Mouse (Mus musculus) forebrain, embryonic 16.5 days (tissue): ENCODE data around the gene Casz1. TPM values are rescaled to one million over a fixed set of nuclear protein-coding genes. Genes with fewer than 3 reads are reported as not detected.

Source experiments
- ATAC-seq: fragments of 200-750 bp; cut with Nextera tagmentation; 2 replicates; pipeline ENCODE4 v1.8.0; 2017; ENCODE audit warnings: mild to moderate bottlenecking, moderate library complexity
- H3K27ac ChIP-seq: fragments of 300-500 bp; sonication (generic); 2 replicates; pipeline ENCODE4 v1.5.1; 2014; ENCODE audit warnings: low read length, control low read depth
- H3K27me3 ChIP-seq: fragments of 300-500 bp; sonication (generic); replicated peaks from 2 replicates; pipeline ENCODE4 v1.6.1; 2014; ENCODE audit warnings: low read length; ENCODE audit not compliant: control insufficient read depth, insufficient read depth
- H3K36me3 ChIP-seq: fragments of 300-500 bp; sonication (generic); 2 replicates; pipeline ENCODE4 v1.6.1; 2014; ENCODE audit not compliant: control insufficient read depth, insufficient read depth
- H3K4me1 ChIP-seq: fragments of 300-500 bp; sonication (generic); replicated peaks from 2 replicates; pipeline ENCODE4 v1.6.1; 2014; ENCODE audit warnings: low read length; ENCODE audit not compliant: control insufficient read depth, insufficient read depth
- H3K4me2 ChIP-seq: fragments of 300-500 bp; sonication (generic); 2 replicates; pipeline ENCODE4 v1.6.1; 2014; ENCODE audit warnings: mild to moderate bottlenecking, low read length, control low read depth
- H3K4me3 ChIP-seq: fragments of 300-500 bp; sonication (generic); replicated peaks from 2 replicates; pipeline ENCODE4 v1.5.1; 2014; ENCODE audit warnings: mild to moderate bottlenecking, low read length, control low read depth
- H3K9ac ChIP-seq: fragments of 300-500 bp; sonication (generic); replicated peaks from 2 replicates; pipeline ENCODE4 v1.6.1; 2014; ENCODE audit warnings: low read depth, low read length, control low read depth
- H3K9me3 ChIP-seq: fragments of 300-500 bp; sonication (generic); 2 replicates; pipeline ENCODE4 v1.6.1; 2016; ENCODE audit warnings: low read length; ENCODE audit not compliant: control insufficient read depth
- whole genome bisulfite sequencing: fragments of 180-500 bp; shearing (Covaris S2); extraction: QIAGEN DNeasy Blood & Tissue Kit; methylation state at CpG from one replicate; pipeline ENCODE4 v1.1.7; 2014; 5-methylcytosine and 5-hydroxymethylcytosine counted together
- polyA plus RNA-seq: library from polyadenylated mRNA; unstranded; fragments of >200 nt; fragmentation: Nextera tagmentation; extraction: Ambion mirVana; gene quantifications from 2 replicates; pipeline ENCODE4 v1.2.1, GENCODE M21; 2015

Gene Casz1
- polyA plus RNA-seq, 1 experiment from 2014 or later = 1.0 TPM

DNA sequence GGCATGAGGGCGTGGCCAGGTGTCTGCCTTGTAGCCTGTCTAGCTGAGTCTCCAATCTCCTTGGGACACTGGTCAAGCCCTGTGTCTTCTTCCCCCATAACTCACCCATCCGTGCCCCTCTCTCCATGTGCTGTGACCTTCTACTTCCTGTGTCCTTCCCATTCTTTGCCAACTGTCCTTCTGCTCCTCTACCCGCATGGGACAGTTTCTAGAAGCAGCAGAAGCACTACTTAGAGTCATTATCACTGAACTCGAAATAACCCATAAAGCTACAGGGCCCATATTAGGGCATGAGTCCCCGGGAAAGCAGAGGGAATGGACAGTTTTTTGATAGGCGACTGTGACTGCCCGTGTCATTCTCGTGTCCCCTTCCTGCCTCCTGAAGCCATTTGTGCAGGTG is 72.6 kb downstream of the Casz1 start:
- no peaks in the 10 kb centered on the region for H3K9me3 ChIP-seq
- H3K4me3 ChIP-seq = no peak overlapping the region
- WGBS = 91% methylated on average over 8 of the region's 8 CpGs
- H3K4me1 ChIP-seq = peaks cover 30% of the 10 kb centered on the region
- no peak overlapping the region for H3K9ac ChIP-seq
- H3K4me2 ChIP-seq = no peak overlapping the region
- no peak overlapping the region for H3K27ac ChIP-seq
- no peaks in the 10 kb centered on the region for H3K36me3 ChIP-seq
- no peak for ATAC-seq
- peaks cover 18% of the 10 kb centered on the region for H3K27me3 ChIP-seq

DNA sequence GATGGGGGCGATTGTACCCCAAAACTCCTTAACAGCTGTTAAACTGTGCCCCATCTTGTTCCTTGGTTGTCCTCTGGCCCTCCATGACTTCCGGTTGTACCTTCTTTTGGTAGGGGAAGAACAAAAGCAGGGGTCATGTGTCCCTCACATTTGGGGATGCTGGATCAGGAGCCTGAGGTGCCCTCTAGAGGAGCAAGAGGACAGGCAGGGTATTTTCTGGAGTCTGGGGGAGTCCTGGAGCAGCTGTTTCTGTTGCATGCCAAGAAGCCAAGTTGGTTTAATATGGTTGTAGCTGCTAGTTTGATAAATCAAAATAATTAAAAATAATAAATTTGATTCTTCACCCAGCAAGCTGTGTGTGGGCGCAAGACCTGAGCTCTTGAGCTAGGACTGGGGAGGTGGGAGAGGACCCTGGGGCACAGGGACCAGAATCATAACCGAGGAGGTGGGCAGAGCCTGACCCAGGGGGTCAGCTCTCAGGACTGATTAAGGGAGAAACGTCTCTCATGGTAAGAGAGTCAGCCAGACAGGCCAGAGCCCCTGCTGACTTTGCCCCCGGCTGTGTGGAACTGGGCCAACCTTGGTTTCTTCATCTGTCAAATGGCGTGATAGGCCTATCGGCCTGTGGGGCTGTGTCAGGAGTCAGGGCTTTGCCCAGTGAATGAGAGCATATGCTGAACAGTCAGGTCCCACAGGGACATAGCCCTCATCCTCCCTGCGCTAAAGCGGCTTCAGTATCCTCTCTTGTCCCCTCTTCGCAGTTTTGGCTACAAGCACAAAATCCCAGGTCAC is 74.2 kb downstream of the Casz1 start:
- no peak overlapping the region for H3K4me3 ChIP-seq
- H3K9me3 ChIP-seq = no peaks in the 10 kb centered on the region
- no peak overlapping the region for H3K4me2 ChIP-seq
- peaks cover 24% of the 10 kb centered on the region for H3K4me1 ChIP-seq
- H3K27me3 ChIP-seq = peaks cover 23% of the 10 kb centered on the region
- no peaks in the 10 kb centered on the region for H3K36me3 ChIP-seq
- H3K27ac ChIP-seq = no peak overlapping the region
- no peak overlapping the region for H3K9ac ChIP-seq
- no peak for ATAC-seq
- WGBS = 68% methylated on average over 11 of the region's 11 CpGs

DNA sequence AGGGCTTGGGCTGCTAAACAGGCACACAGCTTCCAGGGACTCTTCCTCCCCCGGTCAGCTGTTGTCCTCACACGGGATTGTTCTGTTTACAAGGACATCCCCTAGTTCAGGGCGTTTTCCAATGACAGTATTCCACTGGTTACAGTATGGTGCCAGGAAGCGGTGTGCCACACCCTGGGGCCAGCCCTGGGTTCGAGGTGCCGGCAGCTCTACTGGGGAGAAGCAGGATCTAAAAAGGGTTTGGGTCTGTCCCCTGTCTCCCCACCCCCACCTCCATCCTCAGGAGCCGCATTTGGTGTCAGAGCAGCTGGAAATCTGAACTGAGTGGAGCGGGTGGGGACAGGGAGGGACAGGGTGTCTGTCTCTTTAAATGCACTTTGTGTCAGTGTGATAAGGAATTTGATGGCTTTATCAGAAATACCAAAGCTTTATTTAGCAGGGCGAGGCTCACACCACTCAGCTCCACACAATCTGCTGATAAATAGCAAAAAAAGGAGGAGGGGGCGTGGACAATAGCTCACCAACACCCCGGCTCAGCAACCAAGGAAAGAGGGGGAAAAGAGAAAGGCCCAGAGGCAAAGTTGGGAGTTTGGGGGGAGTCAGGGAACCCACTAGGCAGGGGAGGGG is 74.9 kb downstream of the Casz1 start:
- peaks cover 23% of the 10 kb centered on the region for H3K27me3 ChIP-seq

DNA sequence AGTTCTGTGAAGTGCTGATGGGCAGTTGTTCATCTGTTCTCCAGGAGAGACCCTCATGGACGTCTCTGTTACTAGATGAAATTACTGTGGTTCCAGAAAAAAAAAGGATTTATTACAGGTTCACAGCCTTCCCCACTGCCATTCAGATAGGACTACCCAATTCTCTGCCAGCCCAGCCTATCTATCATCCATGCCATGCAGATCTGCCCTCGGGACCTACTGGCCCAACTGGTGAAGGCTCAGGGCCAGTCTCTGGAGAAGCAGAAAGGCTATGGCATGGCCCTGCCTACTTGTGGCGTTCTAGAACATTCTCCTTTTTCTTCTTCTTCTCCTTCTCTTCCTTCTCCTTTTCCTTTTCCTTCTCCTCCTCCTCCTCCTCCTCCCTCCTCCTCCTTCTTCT is 75.4 kb downstream of the Casz1 start:
- no peaks in the 10 kb centered on the region for H3K36me3 ChIP-seq
- H3K4me3 ChIP-seq = no peak overlapping the region
- peaks cover 23% of the 10 kb centered on the region for H3K27me3 ChIP-seq
- H3K9ac ChIP-seq = no peak overlapping the region
- no peaks in the 10 kb centered on the region for H3K9me3 ChIP-seq
- peaks cover 24% of the 10 kb centered on the region for H3K4me1 ChIP-seq
- ATAC-seq = no peak
- 88% methylated on average over 3 of the region's 3 CpGs for WGBS
- H3K27ac ChIP-seq = no peak overlapping the region
- no peak overlapping the region for H3K4me2 ChIP-seq

More for the DNA sequence above, 74.9 kb downstream of the Casz1 start:
- no peak for ATAC-seq
- no peaks in the 10 kb centered on the region for H3K36me3 ChIP-seq
- H3K4me3 ChIP-seq = no peak overlapping the region
- no peaks in the 10 kb centered on the region for H3K9me3 ChIP-seq
- H3K9ac ChIP-seq = no peak overlapping the region
- no peak overlapping the region for H3K27ac ChIP-seq
- WGBS = 72% methylated on average over 11 of the region's 11 CpGs
- H3K4me1 ChIP-seq = peaks cover 24% of the 10 kb centered on the region
- H3K4me2 ChIP-seq = no peak overlapping the region

DNA sequence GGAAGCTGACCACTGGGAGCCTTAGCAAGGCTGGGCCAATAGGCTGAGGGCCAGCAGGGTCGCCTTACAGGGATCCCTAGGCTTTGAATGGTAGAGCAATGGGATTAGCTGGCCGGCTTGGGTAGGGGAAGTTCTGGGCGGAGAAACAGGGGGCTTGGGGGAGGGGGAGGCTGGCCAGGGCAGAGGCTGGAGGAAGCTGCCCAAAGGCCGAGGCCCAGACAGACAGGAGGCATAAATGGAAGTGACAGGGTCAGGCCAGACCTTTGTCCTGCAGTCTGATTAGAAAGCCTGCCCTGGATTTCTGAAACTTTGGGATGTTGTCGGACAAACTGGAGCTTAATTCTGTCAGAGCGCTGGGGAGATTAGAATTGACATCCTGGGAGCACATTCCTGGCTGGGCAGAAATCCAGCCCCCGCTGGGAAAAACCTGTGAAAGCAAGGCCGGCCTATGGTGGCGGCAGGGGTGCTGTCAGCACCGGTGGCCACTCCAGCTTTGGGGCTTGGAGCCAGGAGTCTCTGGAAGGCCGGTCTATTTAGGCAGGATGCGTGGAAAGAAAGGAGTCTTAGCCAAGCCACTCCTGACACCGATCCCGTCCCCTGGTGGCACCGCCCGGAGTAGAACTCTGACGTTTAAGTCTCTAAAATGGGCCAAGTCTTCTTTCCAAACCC is 76.9 kb downstream of the Casz1 start:
- 12% methylated on average over 17 of the region's 17 CpGs for WGBS

DNA sequence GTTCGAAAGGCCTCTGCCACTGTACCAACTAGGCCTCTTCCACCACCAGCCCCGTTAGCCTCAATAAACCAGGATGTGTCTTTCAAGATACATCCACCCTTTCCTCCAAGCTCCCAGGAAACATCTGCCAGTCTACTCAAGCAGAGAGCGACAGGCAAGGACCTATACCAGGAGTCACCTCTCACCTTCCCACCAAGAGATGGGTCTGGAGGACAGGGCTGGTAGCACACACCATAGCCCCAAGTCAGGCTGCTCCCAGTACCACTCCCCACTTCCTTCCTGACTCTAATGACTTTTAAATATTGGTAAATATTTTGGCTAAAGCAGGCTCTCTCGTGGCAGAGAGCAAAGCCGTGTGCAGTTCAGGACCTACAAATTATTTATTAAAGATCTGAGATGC is 77.6 kb downstream of the Casz1 start:
- Histone ChIP-seq H3K4me3 (no peak overlapping the region), H3K36me3 (no peaks in the 10 kb centered on the region), H3K9ac (no peak overlapping the region), H3K27me3 (peaks cover 19% of the 10 kb centered on the region), H3K27ac (no peak overlapping the region), H3K4me1 (peaks cover 30% of the 10 kb centered on the region), H3K9me3 (no peaks in the 10 kb centered on the region), H3K4me2 (no peak overlapping the region)
- no peak for ATAC-seq
- WGBS = 74% methylated on average over 5 of the region's 5 CpGs

More for the DNA sequence above, 76.9 kb downstream of the Casz1 start:
- Histone ChIP-seq H3K27me3 (peaks cover 19% of the 10 kb centered on the region), H3K4me3 (no peak overlapping the region), H3K9ac (no peak overlapping the region), H3K9me3 (no peaks in the 10 kb centered on the region), H3K4me1 (peaks cover 33% of the 10 kb centered on the region), H3K4me2 (no peak overlapping the region), H3K27ac (no peak overlapping the region), H3K36me3 (no peaks in the 10 kb centered on the region)
- no peak for ATAC-seq

DNA sequence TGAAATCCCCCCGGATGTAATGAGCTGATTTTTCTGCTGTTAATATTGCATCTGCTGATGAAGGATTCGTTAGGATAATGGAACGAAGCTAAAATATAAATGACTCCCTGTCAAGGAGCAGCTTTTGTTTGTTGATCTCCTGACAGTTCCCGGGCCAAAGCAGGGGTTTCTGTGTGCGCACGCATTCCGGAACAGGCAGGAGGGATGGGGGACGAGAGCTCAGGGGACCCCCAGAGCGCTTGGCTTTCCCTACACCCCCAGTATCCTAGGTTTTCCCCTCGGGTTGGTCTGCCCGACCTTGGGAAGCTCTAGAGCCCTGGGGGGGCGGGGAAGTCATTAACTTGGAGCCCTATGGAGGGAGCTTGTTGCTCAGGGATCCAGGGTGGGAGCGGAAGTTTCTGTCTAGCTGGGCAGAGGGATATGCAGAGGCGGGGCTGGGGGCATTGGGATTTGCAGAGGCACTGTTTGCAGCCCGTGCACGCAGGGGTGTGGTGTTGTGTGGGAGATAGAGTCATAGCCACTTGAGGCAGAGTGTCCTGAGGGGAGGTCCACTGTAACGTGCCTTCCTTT is 78.2 kb downstream of the Casz1 start:
- Histone ChIP-seq H3K4me1 (peaks cover 30% of the 10 kb centered on the region), H3K4me3 (no peak overlapping the region), H3K27me3 (peaks cover 24% of the 10 kb centered on the region)

DNA sequence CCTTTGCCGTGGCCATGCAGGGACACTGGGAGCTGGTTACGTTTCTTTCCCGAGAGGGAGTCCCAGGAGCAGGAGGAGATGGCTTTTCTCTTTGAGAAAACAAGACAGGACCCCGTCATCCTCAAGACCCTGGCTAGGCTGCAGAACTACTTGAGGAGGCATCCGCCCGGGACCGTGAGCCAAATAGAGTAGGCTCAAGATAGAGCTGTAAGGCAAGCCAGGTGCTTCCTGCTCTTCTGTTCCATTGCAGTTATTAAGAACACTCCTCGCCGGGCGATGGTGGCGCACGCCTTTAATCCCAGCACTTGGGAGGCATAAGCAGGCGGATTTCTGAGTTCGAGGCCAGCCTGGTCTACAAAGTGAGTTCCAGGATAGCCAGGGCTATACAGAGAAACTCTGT is 80.4 kb downstream of the Casz1 start:
- no peak overlapping the region for H3K4me3 ChIP-seq
- peaks cover 36% of the 10 kb centered on the region for H3K4me1 ChIP-seq
- H3K9me3 ChIP-seq = no peaks in the 10 kb centered on the region
- H3K4me2 ChIP-seq = no peak overlapping the region
- H3K27ac ChIP-seq = no peak overlapping the region
- H3K9ac ChIP-seq = no peak overlapping the region
- 85% methylated on average over 14 of the region's 14 CpGs for WGBS
- no peaks in the 10 kb centered on the region for H3K36me3 ChIP-seq
- no peak for ATAC-seq
- H3K27me3 ChIP-seq = peaks cover 22% of the 10 kb centered on the region

More for the DNA sequence above, 78.2 kb downstream of the Casz1 start:
- no peak overlapping the region for H3K4me2 ChIP-seq
- no peak overlapping the region for H3K27ac ChIP-seq
- no peak for ATAC-seq
- H3K9me3 ChIP-seq = no peaks in the 10 kb centered on the region
- WGBS = 24% methylated on average over 17 of the region's 17 CpGs
- no peaks in the 10 kb centered on the region for H3K36me3 ChIP-seq
- no peak overlapping the region for H3K9ac ChIP-seq

DNA sequence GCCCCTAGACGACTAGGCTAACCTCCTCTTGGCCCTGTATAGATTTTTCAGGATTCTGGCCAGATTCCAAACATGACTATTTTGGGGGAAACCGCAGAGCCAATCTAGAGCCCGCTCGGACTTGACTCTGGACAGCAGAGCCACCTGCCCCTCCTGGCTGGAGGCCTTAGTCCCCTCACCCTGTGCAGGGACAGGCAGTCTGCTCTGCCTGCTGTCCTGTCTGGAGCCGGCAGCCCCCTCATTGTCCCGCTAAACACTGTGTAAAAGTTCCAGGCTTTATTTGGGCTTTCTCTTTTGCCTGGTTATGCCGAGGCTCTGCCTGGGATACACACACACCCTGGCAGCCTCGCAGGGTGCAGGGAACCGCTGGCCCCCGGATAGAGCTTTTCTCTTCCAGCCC is 81.2 kb downstream of the Casz1 start:
- H3K4me3 ChIP-seq = no peak overlapping the region
- WGBS = 3% methylated on average over 10 of the region's 10 CpGs
- 0 out of 2 replicates have a peak overlapping the region, but pooled peaks have one; percentile 1 for H3K4me2 ChIP-seq
- H3K9me3 ChIP-seq = no peaks in the 10 kb centered on the region
- 0 out of 2 replicates have a peak overlapping the region, but pooled peaks have one; percentile 6 for H3K27ac ChIP-seq
- H3K4me1 ChIP-seq = peaks cover 36% of the 10 kb centered on the region
- no peak overlapping the region for H3K9ac ChIP-seq
- no peaks in the 10 kb centered on the region for H3K36me3 ChIP-seq
- peaks cover 29% of the 10 kb centered on the region for H3K27me3 ChIP-seq
- peak; percentile 72 for ATAC-seq
